Mouse (Mus musculus): ENCODE measurements around the gene Tmem82. TPM values are rescaled to one million over a fixed set of nuclear protein-coding genes. Genes with fewer than 3 reads are reported as not detected.

The Tmem82 gene
- total and polyA plus RNA-seq, 3 experiments, result 0.11 TPM; not detected in 2

DNA sequence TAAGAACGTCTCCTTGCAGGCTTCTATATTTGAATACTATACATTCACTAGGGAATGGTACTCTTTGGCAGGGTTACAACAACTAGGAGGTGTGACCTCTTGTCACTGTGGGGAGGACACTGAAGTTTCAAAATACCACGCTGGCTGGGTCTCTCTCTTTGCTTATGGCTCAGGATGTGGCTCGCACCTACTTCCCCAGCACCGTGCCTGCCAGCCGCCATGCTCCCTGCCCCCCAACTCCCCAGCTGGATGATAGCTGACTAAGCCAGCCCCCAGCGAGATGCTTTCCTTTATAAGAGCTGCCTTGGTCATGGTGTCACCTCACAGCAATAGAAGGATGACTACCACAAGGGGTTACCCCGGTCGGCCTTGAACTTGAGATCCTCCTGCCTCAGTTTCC lies 34.6 kb upstream of the Tmem82 start:
- peaks cover 17% of the 10 kb centered on the region for H3K4me1 ChIP-seq (ENCODE audit: insufficient read depth, low read depth, low read length)
- H3K4me3 ChIP-seq (ENCODE audit: low read depth, low read length), result no peak overlapping the region
- no peak for DNase-seq (ENCODE audit: low spot score)
- H3K36me3 ChIP-seq (replicated peaks), result peaks cover 82% of the 10 kb centered on the region
- no peaks in the 10 kb centered on the region for H3K27me3 ChIP-seq (ENCODE audit: insufficient read depth, low read length)
- no peaks in the 10 kb centered on the region for H3K9me3 ChIP-seq (replicated peaks)
- no peak for TF ChIP-seq GATA2 (IDR thresholded peaks at IDR 0.05; ENCODE audit: borderline replicate concordance, low read depth, low read length)
- TF ChIP-seq CTCF (IDR thresholded peaks at IDR 0.05; ENCODE audit: low read depth, low read length), result no peak
- TF ChIP-seq POLR2AphosphoS5 (IDR thresholded peaks at IDR 0.05; ENCODE audit: insufficient replicate concordance, low read depth, low read length), result no peak
- no peak for TF ChIP-seq GATA1 (IDR thresholded peaks at IDR 0.05; ENCODE audit: borderline replicate concordance, low read length)
- TF ChIP-seq TAL1 (conservative IDR thresholded peaks at IDR 0.05; ENCODE audit: low read depth, low read length), result no peak
- ATAC-seq (ENCODE audit: extremely low read depth, insufficient number of reproducible peaks, low FRiP score, poor library complexity, severe bottlenecking), result no peak

GRCm38 (mm10) chr4:141651944-141652343 lies 33.5 kb upstream of the Tmem82 start:
- H3K36me3 ChIP-seq (replicated peaks), result peaks cover 82% of the 10 kb centered on the region
- H3K4me3 ChIP-seq (ENCODE audit: low read depth, low read length), result no peak overlapping the region
- H3K27me3 ChIP-seq (ENCODE audit: insufficient read depth, low read length), result no peaks in the 10 kb centered on the region
- TF ChIP-seq CTCF (IDR thresholded peaks at IDR 0.05; ENCODE audit: low read depth, low read length), result no peak
- TF ChIP-seq TAL1 (conservative IDR thresholded peaks at IDR 0.05; ENCODE audit: low read depth, low read length), result no peak
- TF ChIP-seq POLR2AphosphoS5 (IDR thresholded peaks at IDR 0.05; ENCODE audit: insufficient replicate concordance, low read depth, low read length), result no peak
- TF ChIP-seq GATA2 (IDR thresholded peaks at IDR 0.05; ENCODE audit: borderline replicate concordance, low read depth, low read length), result no peak
- TF ChIP-seq GATA1 (IDR thresholded peaks at IDR 0.05; ENCODE audit: borderline replicate concordance, low read length), result no peak
- DNase-seq (ENCODE audit: low spot score) (no peak), ATAC-seq (ENCODE audit: extremely low read depth, insufficient number of reproducible peaks, low FRiP score, poor library complexity, severe bottlenecking) (no peak)
- peaks cover 12% of the 10 kb centered on the region for H3K4me1 ChIP-seq (ENCODE audit: insufficient read depth, low read depth, low read length)
- H3K9me3 ChIP-seq (replicated peaks), result no peaks in the 10 kb centered on the region

- Histone ChIP-seq H3K9me3 (replicated peaks) (no peaks in the 10 kb centered on the region), H3K36me3 (replicated peaks) (peaks cover 80% of the 10 kb centered on the region), H3K27me3 (ENCODE audit: insufficient read depth, low read length) (no peaks in the 10 kb centered on the region), H3K4me1 (ENCODE audit: insufficient read depth, low read depth, low read length) (peaks cover 6% of the 10 kb centered on the region), H3K4me3 (ENCODE audit: low read depth, low read length) (no peak overlapping the region)
- ATAC-seq (ENCODE audit: extremely low read depth, insufficient number of reproducible peaks, low FRiP score, poor library complexity, severe bottlenecking) (no peak), DNase-seq (ENCODE audit: low spot score) (no peak)
- TF ChIP-seq POLR2AphosphoS5 (IDR thresholded peaks at IDR 0.05; ENCODE audit: insufficient replicate concordance, low read depth, low read length), result no peak
- TF ChIP-seq CTCF (IDR thresholded peaks at IDR 0.05; ENCODE audit: low read depth, low read length), result no peak
- no peak for TF ChIP-seq GATA2 (IDR thresholded peaks at IDR 0.05; ENCODE audit: borderline replicate concordance, low read depth, low read length)
- no peak for TF ChIP-seq GATA1 (IDR thresholded peaks at IDR 0.05; ENCODE audit: borderline replicate concordance, low read length)
- TF ChIP-seq TAL1 (conservative IDR thresholded peaks at IDR 0.05; ENCODE audit: low read depth, low read length), result no peak
These were observed 32.9 kb upstream of the Tmem82 start for GRCm38 (mm10) chr4:141651286-141651685.

- Histone ChIP-seq H3K36me3 (replicated peaks) (peaks cover 80% of the 10 kb centered on the region), H3K4me3 (ENCODE audit: low read depth, low read length) (no peak overlapping the region), H3K4me1 (ENCODE audit: insufficient read depth, low read depth, low read length) (no peaks in the 10 kb centered on the region), H3K9me3 (replicated peaks) (no peaks in the 10 kb centered on the region), H3K27me3 (ENCODE audit: insufficient read depth, low read length) (no peaks in the 10 kb centered on the region)
- no peak for DNase-seq (ENCODE audit: low spot score)
- TF ChIP-seq GATA2 (IDR thresholded peaks at IDR 0.05; ENCODE audit: borderline replicate concordance, low read depth, low read length) (no peak), GATA1 (IDR thresholded peaks at IDR 0.05; ENCODE audit: borderline replicate concordance, low read length) (no peak), TAL1 (conservative IDR thresholded peaks at IDR 0.05; ENCODE audit: low read depth, low read length) (no peak), CTCF (IDR thresholded peaks at IDR 0.05; ENCODE audit: low read depth, low read length) (no peak), POLR2AphosphoS5 (IDR thresholded peaks at IDR 0.05; ENCODE audit: insufficient replicate concordance, low read depth, low read length) (no peak)
- ATAC-seq (ENCODE audit: extremely low read depth, insufficient number of reproducible peaks, low FRiP score, poor library complexity, severe bottlenecking), result no peak
These were observed 30.8 kb upstream of the Tmem82 start for GRCm38 (mm10) chr4:141649244-141649643.

- no peak for TF ChIP-seq GATA2 (IDR thresholded peaks at IDR 0.05; ENCODE audit: borderline replicate concordance, low read depth, low read length)
- no peak for TF ChIP-seq POLR2AphosphoS5 (IDR thresholded peaks at IDR 0.05; ENCODE audit: insufficient replicate concordance, low read depth, low read length)
- TF ChIP-seq GATA1 (IDR thresholded peaks at IDR 0.05; ENCODE audit: borderline replicate concordance, low read length), result no peak
- TF ChIP-seq CTCF (IDR thresholded peaks at IDR 0.05; ENCODE audit: low read depth, low read length), result no peak
- no peak for TF ChIP-seq TAL1 (conservative IDR thresholded peaks at IDR 0.05; ENCODE audit: low read depth, low read length)
- DNase-seq (ENCODE audit: low spot score), result no peak
- Histone ChIP-seq H3K27me3 (ENCODE audit: insufficient read depth, low read length) (no peaks in the 10 kb centered on the region), H3K4me1 (ENCODE audit: insufficient read depth, low read depth, low read length) (no peaks in the 10 kb centered on the region), H3K9me3 (replicated peaks) (no peaks in the 10 kb centered on the region), H3K36me3 (replicated peaks) (peaks cover 79% of the 10 kb centered on the region), H3K4me3 (ENCODE audit: low read depth, low read length) (no peak overlapping the region)
- ATAC-seq (ENCODE audit: extremely low read depth, insufficient number of reproducible peaks, low FRiP score, poor library complexity, severe bottlenecking), result no peak
These were observed 29.8 kb upstream of the Tmem82 start for GRCm38 (mm10) chr4:141648262-141648661.

GRCm38 (mm10) chr4:141647187-141647586 lies 28.8 kb upstream of the Tmem82 start:
- Histone ChIP-seq H3K9me3 (replicated peaks) (no peaks in the 10 kb centered on the region), H3K27me3 (ENCODE audit: insufficient read depth, low read length) (no peaks in the 10 kb centered on the region), H3K4me1 (ENCODE audit: insufficient read depth, low read depth, low read length) (peaks cover 6% of the 10 kb centered on the region; the same call in 1 of the 2 replicates), H3K4me3 (ENCODE audit: low read depth, low read length) (no peak overlapping the region), H3K36me3 (replicated peaks) (peaks cover 80% of the 10 kb centered on the region)
- DNase-seq (ENCODE audit: low spot score) (no peak), ATAC-seq (ENCODE audit: extremely low read depth, insufficient number of reproducible peaks, low FRiP score, poor library complexity, severe bottlenecking) (no peak)
- TF ChIP-seq TAL1 (conservative IDR thresholded peaks at IDR 0.05; ENCODE audit: low read depth, low read length) (no peak), GATA2 (IDR thresholded peaks at IDR 0.05; ENCODE audit: borderline replicate concordance, low read depth, low read length) (no peak), GATA1 (IDR thresholded peaks at IDR 0.05; ENCODE audit: borderline replicate concordance, low read length) (no peak), CTCF (IDR thresholded peaks at IDR 0.05; ENCODE audit: low read depth, low read length) (no peak), POLR2AphosphoS5 (IDR thresholded peaks at IDR 0.05; ENCODE audit: insufficient replicate concordance, low read depth, low read length) (no peak)
